Mouse (Mus musculus): ENCODE results near the gene Tmem208. TPM values are rescaled to one million over a fixed set of nuclear protein-coding genes. Genes with fewer than 3 reads are reported as not detected.

Gene Tmem208
- total and polyA plus RNA-seq, 3 experiments: 94.5 to 149 TPM; not detected in 1

GRCm38 (mm10) chr8:105326141-105326672 is at the start of gene Tmem208, which contains the start of gene Lrrc29 (continued):
- TF ChIP-seq GABPA (IDR thresholded peaks at IDR 0.05; ENCODE audit: low read depth, low read length): no peak
- TF ChIP-seq RCOR1 (IDR thresholded peaks at IDR 0.05; ENCODE audit: low read depth, low read length): no peak; the same call in 1 of the 2 replicates
- TF ChIP-seq TCF12 (IDR thresholded peaks at IDR 0.05; ENCODE audit: low read depth, low read length): peak; percentile 82

- Histone ChIP-seq H3K4me1 (ENCODE audit: control insufficient read depth in 1 of 2, insufficient read depth in 2 of 2, low read length in 2 of 2) (peaks cover 12 to 38% of the 10 kb centered on the region in 2 experiments), H3K4me3 (ENCODE audit: control insufficient read depth in 1 of 2, insufficient read depth in 1 of 2, low read depth in 2 of 2, low read length in 2 of 2) (peak overlapping the region; percentile 40 to 49), H3K9me3 (replicated peaks; ENCODE audit: insufficient read depth, low read length) (no peaks in the 10 kb centered on the region), H3K27me3 (ENCODE audit: control insufficient read depth in 1 of 2, insufficient read depth in 2 of 2, low read length in 2 of 2) (no peaks in the 10 kb centered on the region), H3K79me2 (ENCODE audit: control insufficient read depth, insufficient read depth, low read length, poor library complexity) (no peaks in the 10 kb centered on the region), H3K27ac (ENCODE audit: control insufficient read depth, low read depth, low read length) (0 out of 2 replicates have a peak overlapping the region, but pooled peaks have one; percentile 13), H3K9ac (ENCODE audit: control insufficient read depth, low read depth, low read length, poor library complexity, severe bottlenecking) (peak overlapping the region; percentile 44), H3K36me3 (ENCODE audit: control insufficient read depth in 1 of 2, insufficient read depth in 2 of 2, low read length in 2 of 2) (peaks cover 0 to 27% of the 10 kb centered on the region in 2 experiments; a peak in 2 of 4 replicates)
- TF ChIP-seq USF2 (IDR thresholded peaks at IDR 0.05; ENCODE audit: borderline replicate concordance in 1 of 2, insufficient read depth in 1 of 2, low read depth in 1 of 2, low read length in 2 of 2) (0 out of 4 replicates have a peak, but pooled peaks of 1 of the 2 experiments have one; percentile 26), CTCF (IDR thresholded peaks at IDR 0.05 in 2 of 3, conservative IDR thresholded peaks at IDR 0.05 in 1 of 3; ENCODE audit: control insufficient read depth in 1 of 3, insufficient read depth in 1 of 3, low read depth in 2 of 3, low read length in 3 of 3, poor library complexity in 1 of 3, severe bottlenecking in 1 of 3) (peak in 2 of 3 experiments; percentile 34 to 37; a peak in 4 of 6 replicates), POLR2AphosphoS5 (IDR thresholded peaks at IDR 0.05; ENCODE audit: borderline replicate concordance, low read depth, low read length) (no peak), MAFK (IDR thresholded peaks at IDR 0.05; ENCODE audit: borderline replicate concordance, low read depth, low read length) (no peak), MYC (IDR thresholded peaks at IDR 0.05; ENCODE audit: low read depth, low read length) (peak; percentile 83; the same call in 1 of the 2 replicates), CHD2 (IDR thresholded peaks at IDR 0.05; ENCODE audit: low read length) (no peak), BHLHE40 (IDR thresholded peaks at IDR 0.05; ENCODE audit: borderline replicate concordance, low read depth, low read length) (peak; percentile 75; the same call in 1 of the 2 replicates), MAZ (IDR thresholded peaks at IDR 0.05; ENCODE audit: low read depth, low read length) (no peak), CHD1 (IDR thresholded peaks at IDR 0.05; ENCODE audit: low read depth, low read length) (no peak), MXI1 (IDR thresholded peaks at IDR 0.05; ENCODE audit: low read depth, low read length) (peak; percentile 94), ELF1 (IDR thresholded peaks at IDR 0.05; ENCODE audit: low read depth, low read length) (no peak), ETS1 (IDR thresholded peaks at IDR 0.05; ENCODE audit: low read depth, low read length) (peak; percentile 23; the same call in 1 of the 2 replicates), ZC3H11A (IDR thresholded peaks at IDR 0.05; ENCODE audit: low read depth, low read length) (no peak), NELFE (IDR thresholded peaks at IDR 0.05; ENCODE audit: low read depth, low read length) (peak; percentile 32; the same call in 1 of the 2 replicates), HCFC1 (IDR thresholded peaks at IDR 0.05; ENCODE audit: low read depth, low read length) (peak; percentile 39; the same call in 1 of the 2 replicates), MAX (IDR thresholded peaks at IDR 0.05; ENCODE audit: low read length) (peak; percentile 93), NRF1 (IDR thresholded peaks at IDR 0.05; ENCODE audit: insufficient read depth, low read depth, low read length, poor library complexity, severe bottlenecking) (peak; percentile 81), POLR2AphosphoS2 (IDR thresholded peaks at IDR 0.05; ENCODE audit: low read length) (0 out of 2 replicates have a peak, but pooled peaks have one; percentile 48), SIN3A (IDR thresholded peaks at IDR 0.05; ENCODE audit: low read length) (peak; percentile 85), TBP (IDR thresholded peaks at IDR 0.05; ENCODE audit: low read depth, low read length) (no peak), TCF12 (IDR thresholded peaks at IDR 0.05; ENCODE audit: low read depth, low read length) (no peak), POLR2A (IDR thresholded peaks at IDR 0.05; ENCODE audit: control insufficient read depth in 1 of 2, insufficient read depth in 1 of 2, low read depth in 1 of 2, low read length in 2 of 2, poor library complexity in 1 of 2) (peak in 1 of 2 experiments; percentile 72; a peak in 2 of 4 replicates), USF1 (IDR thresholded peaks at IDR 0.05; ENCODE audit: low read depth, low read length) (peak; percentile 89), EP300 (IDR thresholded peaks at IDR 0.05; ENCODE audit: low read depth in 1 of 2, low read length in 2 of 2) (no peak)
- peak; percentile 91 for DNase-seq (ENCODE audit: low read depth, low spot score)
Measured at GRCm38 (mm10) chr8:105278911-105279334, 47.2 kb upstream of the Tmem208 start.
